Mouse (Mus musculus) forebrain, embryonic 13.5 days (tissue): Measurements from ENCODE around the gene Pbrm1. TPM values are rescaled to one million over a fixed set of nuclear protein-coding genes. Genes with fewer than 3 reads are reported as not detected.
A peak's percentile ranks its signal among the peaks of the same experiment; 100 is the strongest.

Experiments
- ATAC-seq: fragments of 200-750 bp; cut with Nextera tagmentation; 2 replicates; pipeline ENCODE4 v1.8.0; 2017
- H3K27ac ChIP-seq: fragments of 300-500 bp; sonication (generic); 2 replicates; pipeline ENCODE4 v1.5.1; 2015; ENCODE audit warnings: inconsistent platforms, mild to moderate bottlenecking, moderate library complexity
- H3K27me3 ChIP-seq: fragments of 300-500 bp; sonication (generic); 2 replicates; pipeline ENCODE4 v1.6.1; 2015; ENCODE audit warnings: mild to moderate bottlenecking, inconsistent platforms
- H3K36me3 ChIP-seq: fragments of 300-500 bp; sonication (generic); 2 replicates; pipeline ENCODE4 v1.6.1; 2015; ENCODE audit warnings: mild to moderate bottlenecking, inconsistent platforms; ENCODE audit not compliant: poor library complexity, severe bottlenecking
- H3K4me1 ChIP-seq: fragments of 300-500 bp; sonication (generic); 2 replicates; pipeline ENCODE4 v1.6.1; 2015; ENCODE audit warnings: inconsistent platforms
- H3K4me2 ChIP-seq: fragments of 300-500 bp; sonication (generic); 2 replicates; pipeline ENCODE4 v1.6.1; 2015; ENCODE audit warnings: inconsistent platforms, mild to moderate bottlenecking, moderate library complexity
- H3K4me3 ChIP-seq: fragments of 300-500 bp; sonication (generic); 2 replicates; pipeline ENCODE4 v1.5.1; 2015; ENCODE audit warnings: mild to moderate bottlenecking, inconsistent platforms
- H3K9ac ChIP-seq: fragments of 300-500 bp; sonication (generic); 2 replicates; pipeline ENCODE4 v1.6.1; 2015; ENCODE audit warnings: mild to moderate bottlenecking, inconsistent platforms
- H3K9me3 ChIP-seq: fragments of 300-500 bp; sonication (generic); replicated peaks from 2 replicates; pipeline ENCODE4 v1.6.1; 2016; ENCODE audit warnings: inconsistent platforms
- WGBS: fragments of 180-500 bp; shearing (Covaris S2); methylation state at CpG from one replicate; pipeline ENCODE4 v1.1.7; 2015; 5-methylcytosine and 5-hydroxymethylcytosine counted together
- polyA plus RNA-seq: library from polyadenylated mRNA; unstranded; fragments of >200 nt; fragmentation: Nextera tagmentation; extraction: Ambion mirVana; gene quantifications from 2 replicates; pipeline ENCODE4 v1.2.1, GENCODE M21; 2015

Gene Pbrm1
- polyA plus RNA-seq, 1 experiment from 2014 or later = 166 TPM

GRCm38 (mm10) chr14:31165010-31165409 lies 146.1 kb downstream of the Pbrm1 start:
- no peak overlapping the region for H3K27ac ChIP-seq
- no peak overlapping the region for H3K4me2 ChIP-seq
- H3K36me3 ChIP-seq = peaks cover 5% of the 10 kb centered on the region
- no peaks in the 10 kb centered on the region for H3K27me3 ChIP-seq
- ATAC-seq = no peak
- H3K9me3 ChIP-seq = no peaks in the 10 kb centered on the region
- H3K4me3 ChIP-seq = no peak overlapping the region
- WGBS = 71% methylated on average over 2 of the region's 2 CpGs
- H3K4me1 ChIP-seq = 0 out of 2 replicates have a peak, but pooled peaks cover 3% of the 10 kb centered on the region
- H3K9ac ChIP-seq = no peak overlapping the region

GRCm38 (mm10) chr14:31165458-31165857 lies 146.5 kb downstream of the Pbrm1 start:
- Histone ChIP-seq H3K4me1 (0 out of 2 replicates have a peak, but pooled peaks cover 3% of the 10 kb centered on the region), H3K27ac (no peak overlapping the region), H3K4me2 (no peak overlapping the region), H3K4me3 (no peak overlapping the region), H3K9ac (no peak overlapping the region), H3K36me3 (peaks cover 9% of the 10 kb centered on the region), H3K9me3 (no peaks in the 10 kb centered on the region), H3K27me3 (no peaks in the 10 kb centered on the region)
- 59% methylated on average over 7 of the region's 7 CpGs for WGBS
- no peak for ATAC-seq

GRCm38 (mm10) chr14:31165991-31166630 lies 147.2 kb downstream of the Pbrm1 start:
- H3K36me3 ChIP-seq = peaks cover 16% of the 10 kb centered on the region
- no peak for ATAC-seq
- H3K4me2 ChIP-seq = no peak overlapping the region
- 80% methylated on average over 10 of the region's 10 CpGs for WGBS
- peaks cover 6% of the 10 kb centered on the region; the same call in 1 of the 2 replicates for H3K4me1 ChIP-seq
- H3K27me3 ChIP-seq = no peaks in the 10 kb centered on the region
- no peak overlapping the region for H3K4me3 ChIP-seq
- no peak overlapping the region for H3K9ac ChIP-seq
- no peaks in the 10 kb centered on the region for H3K9me3 ChIP-seq
- H3K27ac ChIP-seq = no peak overlapping the region

- no peak overlapping the region for H3K4me2 ChIP-seq
- H3K9me3 ChIP-seq = no peaks in the 10 kb centered on the region
- peaks cover 7% of the 10 kb centered on the region; the same call in 1 of the 2 replicates for H3K4me1 ChIP-seq
- no peak overlapping the region for H3K27ac ChIP-seq
- no peak for ATAC-seq
- peaks cover 23% of the 10 kb centered on the region for H3K36me3 ChIP-seq
- no peaks in the 10 kb centered on the region for H3K27me3 ChIP-seq
- H3K9ac ChIP-seq = peak overlapping the region; percentile 19; the same call in 1 of the 2 replicates
- H3K4me3 ChIP-seq = no peak overlapping the region
- 60% methylated on average over 9 of the region's 9 CpGs for WGBS
Measured at GRCm38 (mm10) chr14:31166827-31167226, 147.9 kb downstream of the Pbrm1 start.

GRCm38 (mm10) chr14:31168425-31168824 lies 149.5 kb downstream of the Pbrm1 start, which contains the start of gene Stab1:
TSS of gene Stab1 (minus strand) at chr14:31168641.
- Histone ChIP-seq H3K4me3 (no peak within 1 kb of the TSS), H3K9me3 (no peaks in the 10 kb centered on the region), H3K27me3 (no peaks in the 10 kb centered on the region), H3K27ac (peak within 1 kb of the TSS; percentile 31; the same call in 1 of the 2 replicates), H3K4me2 (no peak within 1 kb of the TSS), H3K9ac (no peak within 1 kb of the TSS), H3K4me1 (peaks cover 7% of the 10 kb centered on the region; the same call in 1 of the 2 replicates), H3K36me3 (peaks cover 39% of the 10 kb centered on the region)
- WGBS = 67% methylated on average over 10 of the region's 10 CpGs
- ATAC-seq = no peak

- no peak overlapping the region for H3K4me2 ChIP-seq
- H3K27ac ChIP-seq = no peak overlapping the region
- H3K4me1 ChIP-seq = peaks cover 7% of the 10 kb centered on the region; the same call in 1 of the 2 replicates
- no peaks in the 10 kb centered on the region for H3K27me3 ChIP-seq
- H3K36me3 ChIP-seq = peaks cover 50% of the 10 kb centered on the region
- no peak for ATAC-seq
- 85% methylated on average over 6 of the region's 6 CpGs for WGBS
- no peak overlapping the region for H3K9ac ChIP-seq
- no peak overlapping the region for H3K4me3 ChIP-seq
- H3K9me3 ChIP-seq = no peaks in the 10 kb centered on the region
Measured at GRCm38 (mm10) chr14:31169508-31169907, 150.6 kb downstream of the Pbrm1 start.

- Histone ChIP-seq H3K27me3 (no peaks in the 10 kb centered on the region), H3K27ac (0 out of 2 replicates have a peak overlapping the region, but pooled peaks have one; percentile 45), H3K9ac (no peak overlapping the region), H3K36me3 (peaks cover 64% of the 10 kb centered on the region), H3K9me3 (no peaks in the 10 kb centered on the region), H3K4me1 (peaks cover 3% of the 10 kb centered on the region; the same call in 1 of the 2 replicates), H3K4me2 (no peak overlapping the region), H3K4me3 (no peak overlapping the region)
- whole genome bisulfite sequencing = 90% methylated on average over 13 of the region's 13 CpGs
- ATAC-seq = no peak
Measured at GRCm38 (mm10) chr14:31170963-31171362, 152.0 kb downstream of the Pbrm1 start.

Other genes starting within 250 kb of the Pbrm1 start
- 13.2 and 15.6 TPM in 2 replicates for gene Tmem110, start 193.5 kb upstream of the Pbrm1 start, polyA plus RNA-seq
- gene Mustn1, start 139.9 kb upstream of the Pbrm1 start, polyA plus RNA-seq = 0.44 and 0.47 TPM in 2 replicates
- gene Itih4, start 132.7 kb upstream of the Pbrm1 start, polyA plus RNA-seq = 0.16 TPM in 1 of 2 replicates, not detected in the other
- 0.18 and 0.35 TPM in 2 replicates for gene Itih3, start 95.4 kb upstream of the Pbrm1 start, polyA plus RNA-seq
- gene Itih1, start 75.8 kb upstream of the Pbrm1 start, polyA plus RNA-seq = 0.09 TPM in 1 of 2 replicates, not detected in the other
- gene Nek4, start 67.8 kb upstream of the Pbrm1 start, polyA plus RNA-seq = 17.8 and 20.8 TPM in 2 replicates
- 56.4 and 63.1 TPM in 2 replicates for gene Glt8d1, start 17.7 kb upstream of the Pbrm1 start, polyA plus RNA-seq
- gene Spcs1, start 17.5 kb upstream of the Pbrm1 start, polyA plus RNA-seq = 294 and 323 TPM in 2 replicates
- 76.7 and 80.8 TPM in 2 replicates for gene Gnl3, start within 50 bp of the Pbrm1 start, polyA plus RNA-seq
- 76.6 and 82.2 TPM in 2 replicates for gene Smim4, start 109.8 kb downstream of the Pbrm1 start, polyA plus RNA-seq
- 306 and 325 TPM in 2 replicates for gene Nt5dc2, start 111.9 kb downstream of the Pbrm1 start, polyA plus RNA-seq
- 13.5 and 16.3 TPM in 2 replicates for gene Stab1, start 149.5 kb downstream of the Pbrm1 start, polyA plus RNA-seq
- 0.84 and 2.2 TPM in 2 replicates for gene Tnnc1, start 189.2 kb downstream of the Pbrm1 start, polyA plus RNA-seq
- gene Nisch, start 197.8 kb downstream of the Pbrm1 start, polyA plus RNA-seq = 298 and 341 TPM in 2 replicates
- gene Sema3g, start 198.7 kb downstream of the Pbrm1 start, polyA plus RNA-seq = 0.57 and 0.58 TPM in 2 replicates
- gene Phf7, start 232.2 kb downstream of the Pbrm1 start, polyA plus RNA-seq = 13.2 and 14.7 TPM in 2 replicates
- 128 and 139 TPM in 2 replicates for gene Bap1, start 232.3 kb downstream of the Pbrm1 start, polyA plus RNA-seq